Mouse (Mus musculus) gastrocnemius, adult 8-10 months (tissue): ENCODE data around the gene Glp2r. TPM values are rescaled to one million over a fixed set of nuclear protein-coding genes. Genes with fewer than 3 reads are reported as not detected.
A peak's percentile ranks its signal among the peaks of the same experiment; 100 is the strongest.

Experiments
- DNase-seq, 2 experiments: peaks; one replicate each; pipeline ENCODE4 v3.0.0; 2022; ENCODE audit warnings: low spot score in 2 of 2
- total RNA-seq, 4 experiments: library from RNA; stranded (reverse); gene quantifications; 2 replicates each; pipeline ENCODE4 v1.2.4; 2022

The Glp2r gene
- total RNA-seq, result under 1 TPM in 3 of 4 experiments, not detected in 1; 0.16 to 0.58 (median 0.46) TPM

DNA sequence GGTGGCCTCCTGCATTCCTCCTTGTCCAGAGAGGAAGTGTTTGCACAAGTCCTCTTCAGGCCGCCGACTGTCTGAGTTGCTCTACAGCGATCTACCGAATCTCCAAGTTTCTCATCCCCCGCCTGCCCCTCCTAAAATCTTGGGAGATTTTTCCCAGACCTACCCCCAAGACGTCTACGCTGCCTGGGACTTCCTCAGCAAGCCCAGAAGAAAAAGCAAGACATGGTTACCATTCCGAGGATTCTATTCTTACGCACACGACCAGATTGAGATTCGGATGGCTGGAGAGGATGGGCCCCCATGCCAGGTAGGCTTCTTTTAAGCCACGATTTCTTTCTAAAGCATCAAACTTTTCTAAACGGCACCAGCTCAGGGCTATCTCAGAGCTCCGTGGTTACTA is at the start of gene Glp2r:
Glp2r (minus strand) TSS at position 101 of the 400 bp plus-strand sequence.
- DNase-seq, result no peak

DNA sequence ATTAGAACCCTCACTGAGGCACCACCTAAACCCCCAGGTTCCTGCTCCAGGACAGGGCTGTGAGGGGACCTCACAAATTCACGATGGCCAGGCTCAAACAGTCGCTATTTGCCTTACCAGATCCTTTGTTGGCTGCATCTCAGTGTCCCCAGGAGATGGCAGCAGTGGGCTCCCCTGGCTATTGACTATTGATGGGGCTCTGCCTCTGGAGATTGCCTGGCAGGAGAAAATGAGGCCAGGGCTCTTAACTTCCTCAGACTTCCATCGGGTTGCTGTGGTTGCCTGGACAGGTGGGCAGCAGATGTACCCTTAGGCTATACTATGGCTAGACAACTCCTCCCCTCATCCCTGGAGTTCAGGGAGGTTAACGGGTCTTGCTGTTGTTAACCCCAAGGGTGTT is 49.3 kb upstream of the Glp2r start:
- DNase-seq, result no peak

DNA sequence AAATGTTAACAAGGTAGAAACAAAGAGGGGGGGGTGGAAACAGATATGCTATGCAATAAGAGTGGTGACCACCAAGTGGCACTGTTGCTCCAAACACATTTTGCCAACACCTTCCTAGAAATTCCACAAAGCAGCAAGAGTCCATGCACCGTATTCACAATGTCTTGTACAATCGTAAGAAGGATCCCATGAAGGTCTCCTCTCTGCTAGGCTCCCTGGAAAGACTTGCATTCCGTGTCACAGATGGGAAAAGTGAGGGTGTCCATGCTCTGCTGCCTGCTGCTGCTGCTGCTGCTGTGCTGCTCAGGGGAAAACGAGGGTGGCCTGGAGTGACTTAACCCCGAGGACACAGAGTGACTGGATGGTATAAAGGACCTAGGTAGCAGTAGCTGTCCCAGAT is 48.7 kb upstream of the Glp2r start:
- DNase-seq, result no peak

DNA sequence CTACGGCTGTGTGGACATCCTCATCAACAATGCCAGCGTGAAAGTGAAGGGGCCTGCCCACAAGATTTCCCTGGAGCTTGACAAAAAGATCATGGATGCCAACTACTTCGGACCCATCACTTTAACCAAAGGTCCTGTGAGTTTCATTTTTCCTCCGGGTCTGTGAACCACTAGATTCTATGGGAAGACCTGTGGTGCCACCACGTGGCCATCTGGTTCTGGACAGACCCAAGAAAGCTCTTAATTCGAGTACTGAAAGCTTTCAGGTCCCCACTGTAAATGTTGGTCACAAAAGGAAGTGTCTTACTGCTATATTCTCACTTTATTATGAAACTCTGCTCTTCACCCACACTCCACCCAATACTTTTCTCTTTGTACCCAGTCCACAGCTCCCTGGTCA is 40.6 kb upstream of the Glp2r start:
- DNase-seq, result no peak

DNA sequence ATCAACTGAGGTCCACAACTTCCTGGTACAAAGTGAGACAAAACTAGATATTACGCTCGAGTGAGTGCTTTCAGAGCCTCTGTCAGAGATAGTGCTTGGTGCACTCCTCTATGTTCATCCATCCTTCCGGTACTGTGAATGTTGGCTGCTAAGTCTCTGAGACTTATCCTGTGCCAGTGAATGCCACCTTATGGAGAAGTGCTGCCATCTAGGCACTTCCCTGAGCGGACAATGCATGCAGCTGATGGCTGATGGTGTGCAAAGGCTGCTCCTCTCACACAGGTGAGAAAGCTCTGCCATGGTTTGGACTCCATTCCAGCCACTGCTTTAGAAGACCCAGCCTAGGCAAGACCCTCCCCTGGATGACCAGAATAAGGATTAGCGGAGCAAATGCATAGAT is 37.1 kb upstream of the Glp2r start:
- no peak for DNase-seq

DNA sequence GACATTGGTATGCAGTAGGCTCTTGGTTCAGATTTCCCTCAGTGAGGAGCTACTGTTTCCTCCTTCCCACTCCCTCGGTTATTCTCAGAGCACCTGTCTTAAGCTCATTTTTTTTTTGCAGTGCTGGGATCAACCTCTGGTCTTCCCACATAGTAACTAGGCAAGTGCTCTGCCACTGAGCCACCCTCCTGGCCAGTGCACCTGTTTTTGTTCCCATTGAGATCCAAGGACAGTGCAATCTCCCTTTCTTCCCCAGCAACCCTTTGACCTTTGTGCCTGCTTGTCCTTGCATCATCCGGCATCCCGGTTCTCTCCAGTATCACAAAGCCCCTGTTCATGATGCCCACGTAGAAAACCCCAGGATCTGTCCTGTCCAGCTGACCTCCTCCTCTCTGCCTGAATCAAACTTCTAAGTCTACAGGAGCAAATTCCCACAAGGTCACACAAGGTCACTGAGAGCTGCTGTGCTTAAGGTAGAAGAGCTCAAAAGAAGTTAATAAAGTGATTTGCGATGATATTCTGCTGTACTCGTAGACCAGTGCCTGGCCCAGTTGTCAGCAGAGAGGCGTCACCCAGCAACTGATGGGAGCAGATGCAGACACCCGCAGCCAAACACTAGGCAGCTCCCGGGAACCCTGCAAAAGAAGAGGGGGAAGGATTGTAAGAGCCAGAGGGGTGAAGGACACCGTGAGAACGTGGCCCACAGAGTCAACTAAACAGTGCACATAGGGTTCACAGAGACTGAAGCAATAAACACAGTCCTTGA is 36.1 kb upstream of the Glp2r start:
- DNase-seq, result no peak

DNA sequence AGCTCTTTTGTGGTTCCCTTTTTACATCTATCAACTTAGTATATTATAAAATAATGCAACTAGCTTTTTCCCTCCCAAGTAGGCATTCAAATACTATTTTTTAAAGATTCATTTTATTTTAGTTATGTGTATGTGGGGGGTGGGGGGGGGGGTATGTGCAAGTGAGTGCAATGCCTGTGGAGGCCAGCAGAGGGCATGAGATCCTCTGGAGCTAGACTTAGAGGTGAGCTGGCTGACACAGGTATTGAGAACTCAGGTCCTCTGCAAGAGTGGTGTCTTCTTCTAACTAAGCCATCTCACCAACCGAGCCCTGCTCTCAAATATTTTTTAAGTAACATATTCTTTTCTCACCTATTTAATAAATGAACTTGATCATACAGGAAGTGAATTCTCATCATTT is 34.6 kb upstream of the Glp2r start:
- no peak for DNase-seq

DNA sequence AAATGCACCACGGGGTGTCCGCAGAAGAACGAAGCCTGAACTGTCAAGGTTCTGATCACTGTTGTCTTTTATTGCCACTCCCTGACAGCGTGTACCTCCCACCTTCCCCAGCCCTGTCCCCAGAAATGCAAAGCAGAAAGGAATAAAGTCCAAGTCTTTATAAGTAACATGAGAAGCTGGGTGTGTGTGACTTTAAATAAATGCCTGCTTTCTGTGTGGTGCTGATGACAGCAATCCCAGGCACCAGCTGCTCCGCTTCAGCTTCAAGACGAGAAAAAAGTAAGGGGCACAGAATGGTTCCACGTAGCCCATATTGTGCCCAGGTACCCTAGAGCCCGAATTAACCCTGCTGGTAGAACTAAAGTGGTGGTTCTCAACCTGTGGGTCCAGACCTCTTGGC is 30.2 kb upstream of the Glp2r start:
- no peak for DNase-seq

DNA sequence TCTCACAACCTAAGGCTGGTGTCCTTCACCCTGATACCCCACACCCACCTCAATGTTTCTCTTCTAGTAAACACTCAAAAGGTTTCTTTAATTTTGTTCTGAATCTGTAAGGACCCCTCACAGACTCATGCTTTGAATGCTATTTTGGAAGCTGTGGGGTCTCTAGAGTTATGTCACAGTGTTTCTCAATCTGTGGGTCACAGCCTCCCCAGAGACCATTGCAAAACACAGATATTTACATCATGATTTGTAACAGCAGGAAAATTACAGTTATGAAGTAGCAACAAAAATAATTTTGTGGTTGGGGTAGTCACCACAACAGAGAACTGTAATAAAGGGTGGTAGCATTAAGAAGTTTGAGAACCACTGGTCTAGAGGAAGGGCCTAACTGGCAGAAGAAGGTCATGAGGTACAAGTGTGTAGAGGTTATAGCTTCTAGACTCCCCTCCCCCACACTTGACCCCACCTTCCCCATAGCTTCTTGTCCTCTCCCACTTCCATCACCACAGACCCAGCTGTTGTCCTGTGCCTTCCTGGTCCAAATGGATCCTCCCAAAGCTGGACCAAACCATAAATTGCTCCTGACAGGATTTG is 29.3 kb upstream of the Glp2r start:
- DNase-seq, result no peak

DNA sequence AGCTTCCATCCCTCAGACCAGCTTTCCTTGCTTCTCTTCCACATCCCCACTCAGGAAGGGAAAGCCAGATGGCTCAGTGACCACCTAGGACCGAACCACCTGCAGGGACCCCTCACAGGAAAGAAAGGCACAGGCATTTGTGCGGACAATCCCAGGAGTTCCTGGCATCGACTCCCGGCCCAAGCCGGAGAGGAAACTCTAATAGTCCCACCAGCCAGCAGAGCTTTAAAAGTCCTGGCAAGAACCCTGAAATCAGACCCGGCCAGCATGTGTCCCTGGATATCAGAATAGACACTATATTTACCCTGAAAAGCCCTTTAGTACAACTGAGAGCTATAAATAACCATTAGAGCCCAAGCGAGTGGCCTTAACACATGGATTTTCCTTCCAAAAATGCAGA is 27.0 kb upstream of the Glp2r start, which contains the start of gene Dhrs7c:
Dhrs7c (plus strand) TSS at position 257 of the 400 bp plus-strand sequence.
- peak; percentile 63 to 76 for DNase-seq

DNA sequence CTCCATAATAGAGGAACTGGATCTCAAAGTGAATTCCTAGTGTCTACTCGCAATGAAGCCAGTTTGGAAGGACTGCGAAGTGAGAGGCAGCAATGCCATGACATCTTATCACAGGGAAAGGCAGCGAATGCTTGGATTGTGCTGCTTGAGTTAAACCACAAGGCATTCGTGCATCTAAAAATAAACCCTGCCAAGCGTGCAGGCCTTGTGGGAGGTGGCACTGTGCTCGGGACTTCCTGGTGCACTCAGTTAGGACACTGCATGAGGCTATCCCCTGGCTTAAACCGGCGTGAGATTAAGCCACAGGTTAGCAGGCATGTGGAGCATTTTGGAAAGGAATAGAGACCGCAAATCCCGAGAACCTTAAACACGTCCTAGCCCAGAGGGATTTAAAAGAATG is 19.2 kb upstream of the Glp2r start:
- DNase-seq, result no peak

DNA sequence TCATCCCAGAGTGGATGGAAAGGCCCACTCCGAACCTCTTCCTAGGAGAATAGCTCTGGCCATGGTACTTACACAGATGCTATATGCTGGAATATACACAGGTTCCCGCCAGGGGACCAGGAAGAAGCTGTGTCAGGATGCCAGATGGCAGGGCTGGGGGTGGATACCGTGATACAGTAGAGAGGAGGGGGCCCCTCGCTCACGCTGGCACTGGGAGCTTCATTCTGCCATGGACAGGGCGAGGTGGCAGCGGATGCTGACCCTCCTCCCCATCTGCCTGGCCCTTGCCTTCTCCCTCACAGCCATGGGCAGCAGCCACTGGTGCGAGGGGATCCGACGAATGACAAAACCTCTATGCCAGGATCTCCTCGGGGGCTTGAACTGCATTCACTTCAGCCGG is 3.4 kb upstream of the Glp2r start, which contains the start of gene Gsg1l2:
Gsg1l2 (plus strand) TSS at position 230 of the 400 bp plus-strand sequence.
- DNase-seq, result no peak

DNA sequence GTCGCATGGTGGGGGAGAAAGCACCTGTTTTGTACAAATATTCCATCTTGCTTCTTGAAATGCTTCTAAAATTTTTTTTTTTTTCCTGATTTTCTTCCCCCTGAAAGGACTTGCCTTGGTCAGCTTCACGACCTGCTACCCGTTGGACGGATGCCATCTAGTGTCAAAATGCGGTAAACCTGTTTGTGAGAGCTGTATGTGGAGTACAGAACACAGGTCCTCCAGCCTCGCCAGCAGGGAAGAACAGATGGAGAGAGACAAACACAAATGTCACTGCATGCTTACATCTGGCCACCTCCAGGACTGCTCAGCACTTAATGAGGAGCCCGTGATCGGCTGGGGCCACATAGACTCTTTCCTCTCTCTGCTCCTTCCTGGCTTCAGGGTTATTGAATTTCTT is 1.6 kb upstream of the Glp2r start:
- DNase-seq, result no peak

DNA sequence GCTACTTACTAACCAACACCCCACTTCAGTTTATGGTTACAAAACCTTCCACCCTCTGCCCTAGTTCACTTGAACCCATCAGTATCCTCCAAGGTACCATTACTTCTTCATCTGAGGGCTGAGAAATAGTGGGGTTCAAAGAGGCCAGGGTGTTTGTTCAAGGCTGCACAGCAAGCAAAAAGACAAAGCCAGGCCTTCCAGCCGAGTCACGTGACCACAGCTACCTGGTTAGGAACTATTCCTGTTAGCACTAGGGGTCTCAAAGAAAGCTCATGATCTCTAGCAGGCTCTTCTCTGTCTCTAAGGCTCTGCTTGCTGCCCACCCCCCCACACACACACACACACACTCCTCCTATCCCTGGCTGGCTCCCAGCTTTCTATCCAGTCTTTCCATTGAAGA is 738 bp upstream of the Glp2r start:
- DNase-seq, result no peak

DNA sequence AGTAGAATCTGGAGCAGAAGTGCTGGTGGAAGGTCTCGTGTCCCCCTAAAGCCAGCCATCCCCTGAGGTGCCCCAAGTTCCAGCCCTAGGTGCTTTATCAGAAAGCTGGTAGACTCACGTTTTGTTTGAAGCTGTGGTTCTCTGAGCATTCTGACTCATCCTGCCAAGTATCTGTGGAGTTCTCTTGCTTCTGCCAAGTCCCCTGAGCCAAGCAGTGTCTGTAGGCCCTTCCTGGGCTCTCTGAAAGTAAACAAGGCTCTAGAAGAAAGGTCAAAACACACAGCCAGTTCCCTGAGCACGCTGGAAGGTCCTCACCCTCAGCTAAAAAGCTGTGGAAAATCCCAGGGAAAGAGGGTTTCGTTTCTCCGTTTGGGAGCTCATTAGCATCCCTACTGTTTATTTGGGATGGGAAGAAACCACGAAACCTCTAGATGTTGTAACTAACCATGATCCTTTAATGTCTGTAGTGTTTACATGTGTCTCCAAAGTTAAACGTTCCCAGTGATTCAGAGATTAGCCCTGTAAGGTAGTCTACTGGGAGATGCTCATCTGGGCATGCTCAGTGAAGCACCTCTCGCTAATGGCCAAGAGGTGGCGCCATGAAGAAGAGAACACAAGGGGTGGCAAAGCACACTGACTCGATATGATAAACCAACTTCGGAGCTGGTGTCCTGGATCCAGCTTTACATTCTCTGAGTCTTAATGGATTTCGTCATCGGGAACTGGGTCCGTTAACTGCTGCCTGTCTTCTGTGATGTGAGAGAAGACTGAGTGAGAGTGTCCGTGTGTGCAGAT is 13.4 kb downstream of the Glp2r start:
- peak in 1 of 2 experiments; percentile 17 for DNase-seq

DNA sequence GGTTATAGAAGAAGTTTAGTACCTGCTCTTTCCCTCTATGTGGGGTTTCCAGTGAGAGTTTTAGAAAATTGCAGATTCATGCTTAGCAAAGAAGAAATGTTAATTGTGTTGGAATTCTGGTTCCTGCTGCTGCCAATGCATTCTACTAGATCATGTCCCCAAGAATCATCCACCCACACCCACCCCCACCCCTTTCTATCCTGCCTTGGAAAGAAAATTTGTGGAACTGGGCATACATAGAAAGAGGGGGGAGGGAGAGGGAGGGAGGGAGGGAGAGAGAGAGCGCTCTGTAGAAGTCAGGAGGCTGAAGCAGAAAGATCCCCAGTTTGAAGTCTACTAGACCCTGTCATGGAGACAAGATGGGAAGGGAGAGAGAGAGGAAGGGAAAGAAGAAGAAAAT is 14.7 kb downstream of the Glp2r start:
- no peak for DNase-seq

DNA sequence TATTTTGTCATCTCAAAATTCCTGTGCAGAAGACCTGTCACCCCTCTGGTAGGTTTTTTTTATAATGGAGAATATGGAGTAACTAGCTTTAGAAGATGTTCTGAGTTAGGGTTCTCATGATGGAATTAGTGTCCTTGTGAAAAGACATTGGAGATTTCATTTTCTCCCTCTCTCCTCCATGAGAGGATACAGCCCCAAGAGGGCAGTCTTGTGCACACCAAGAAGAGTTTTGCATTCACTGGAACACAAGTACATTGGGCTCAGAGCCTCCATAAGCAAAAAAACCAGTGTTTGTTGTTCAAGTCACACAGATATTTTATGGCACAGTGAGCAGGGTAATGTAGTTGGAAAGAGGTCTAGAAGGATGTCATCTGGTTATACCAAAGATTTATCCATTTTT is 29.4 kb downstream of the Glp2r start:
- DNase-seq, result no peak

DNA sequence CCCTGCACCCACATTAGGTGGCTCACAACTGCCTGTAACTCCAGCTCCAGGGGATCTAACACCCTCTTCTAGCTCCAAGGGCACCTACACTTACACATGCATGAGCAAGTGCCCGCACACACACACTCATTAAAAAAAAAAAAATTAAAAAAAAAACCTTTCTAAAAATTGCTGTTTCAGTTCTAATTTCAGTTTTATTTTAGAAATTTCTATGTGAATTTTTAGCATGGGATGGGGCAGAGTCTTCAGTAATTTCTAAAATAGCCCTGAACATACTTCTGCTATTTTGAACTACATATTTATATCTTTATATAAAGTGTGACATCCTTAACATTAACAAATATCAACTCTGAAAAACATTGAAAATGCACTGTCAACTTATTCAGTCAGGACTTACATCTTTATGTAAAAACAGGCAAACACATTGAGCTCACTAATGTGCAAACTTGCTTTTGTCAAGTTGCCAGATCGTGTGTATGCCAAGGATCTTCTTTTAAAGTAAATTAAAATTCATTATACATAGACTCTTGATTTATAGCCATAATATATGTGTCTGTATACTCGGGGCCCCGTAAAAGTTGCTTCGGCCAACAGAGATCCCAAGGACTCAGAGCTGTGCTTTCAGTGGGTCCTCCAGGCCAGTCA is 32.0 kb downstream of the Glp2r start:
- no peak for DNase-seq

DNA sequence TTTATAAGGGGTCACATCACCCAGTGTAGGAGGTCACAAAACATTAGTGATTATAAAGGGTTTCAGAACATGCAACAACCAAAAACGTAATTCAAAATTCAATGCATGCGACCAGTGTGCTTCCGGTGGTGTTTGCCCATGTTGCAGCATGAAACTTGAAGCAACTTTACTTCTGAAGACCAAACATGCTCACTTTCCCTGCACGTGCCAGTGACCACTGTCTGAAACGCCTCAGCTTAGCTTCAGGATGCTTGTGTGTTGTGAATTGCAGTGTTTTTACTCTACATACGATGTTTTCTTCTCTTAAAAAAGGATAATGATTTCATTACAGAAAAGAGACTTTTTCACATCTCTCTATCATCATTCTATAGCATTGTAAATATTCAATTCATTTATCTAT is 32.6 kb downstream of the Glp2r start:
- DNase-seq, result no peak

DNA sequence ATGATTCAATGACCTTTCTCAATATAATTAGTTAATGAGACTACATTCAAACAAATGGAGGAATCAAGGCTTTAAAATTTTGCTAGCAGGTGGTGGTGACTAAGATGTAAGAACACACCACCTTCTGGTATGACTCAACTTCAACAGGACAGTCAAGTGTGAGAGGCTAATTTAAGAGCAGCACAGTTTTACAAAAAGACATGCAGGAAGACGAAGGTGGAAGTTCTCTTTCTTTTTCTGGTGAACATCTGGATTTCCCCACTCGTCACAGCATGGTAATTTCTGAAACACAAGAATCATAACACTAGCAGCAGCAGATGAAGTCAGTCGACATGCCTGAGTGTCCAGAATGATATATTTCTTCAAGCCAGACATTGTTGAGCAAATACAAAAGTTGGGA is 36.4 kb downstream of the Glp2r start:
- DNase-seq, result no peak

DNA sequence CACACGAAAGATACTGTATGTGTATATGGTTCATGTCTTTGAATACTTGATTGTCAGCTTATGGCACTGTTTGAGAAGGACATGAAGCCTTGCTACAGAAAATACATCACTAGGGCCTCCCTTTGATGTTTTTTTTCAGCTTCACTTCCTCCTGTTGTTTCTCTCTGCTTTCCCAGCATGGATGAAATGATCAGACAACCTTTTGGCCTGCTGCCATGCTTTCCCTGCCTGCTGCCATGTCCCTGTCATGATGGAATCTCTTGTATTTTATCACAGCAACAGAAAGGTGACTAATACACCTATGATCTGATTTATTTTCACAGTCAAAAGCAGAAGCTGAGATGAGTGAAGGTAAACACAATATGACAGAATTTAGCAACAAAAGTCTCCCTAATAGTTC is 37.2 kb downstream of the Glp2r start:
- no peak for DNase-seq

DNA sequence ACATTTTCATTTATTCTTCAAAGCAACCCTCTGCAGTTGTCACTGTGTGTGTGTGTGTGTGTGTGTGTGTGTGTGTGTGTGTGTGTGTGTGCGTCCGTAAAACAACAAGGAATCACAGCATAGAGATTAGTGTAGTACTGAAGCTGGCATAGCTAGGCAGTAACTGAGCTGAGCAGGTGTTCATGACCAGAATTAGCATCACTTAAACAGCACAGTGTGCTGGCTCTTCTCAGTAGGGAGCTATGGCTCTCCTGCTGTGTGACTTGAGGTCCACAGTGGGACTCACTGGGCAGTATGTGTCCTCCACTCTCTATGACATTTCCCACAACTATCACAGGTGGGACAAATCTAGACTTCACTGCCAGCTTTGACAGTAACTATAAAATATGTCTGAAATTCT is 39.9 kb downstream of the Glp2r start:
- DNase-seq, result no peak
